Mouse (Mus musculus) bone marrow, adult 2 months (tissue): ENCODE data around the gene Rgs12.

ENCODE experiments used
- CTCF ChIP-seq: fragments of 200-500 bp; IDR thresholded peaks from 2 replicates; pipeline ENCODE4 v1.5.1; 2011; ENCODE audit warnings: low read length, control low read depth; ENCODE audit not compliant: control insufficient read depth, insufficient read depth
- POLR2A ChIP-seq: fragments of 200-500 bp; IDR thresholded peaks from 2 replicates; pipeline ENCODE4 v1.6.1; 2011; ENCODE audit warnings: low read depth, mild to moderate bottlenecking, control low read depth, low read length, borderline replicate concordance; ENCODE audit not compliant: control insufficient read depth

DNA sequence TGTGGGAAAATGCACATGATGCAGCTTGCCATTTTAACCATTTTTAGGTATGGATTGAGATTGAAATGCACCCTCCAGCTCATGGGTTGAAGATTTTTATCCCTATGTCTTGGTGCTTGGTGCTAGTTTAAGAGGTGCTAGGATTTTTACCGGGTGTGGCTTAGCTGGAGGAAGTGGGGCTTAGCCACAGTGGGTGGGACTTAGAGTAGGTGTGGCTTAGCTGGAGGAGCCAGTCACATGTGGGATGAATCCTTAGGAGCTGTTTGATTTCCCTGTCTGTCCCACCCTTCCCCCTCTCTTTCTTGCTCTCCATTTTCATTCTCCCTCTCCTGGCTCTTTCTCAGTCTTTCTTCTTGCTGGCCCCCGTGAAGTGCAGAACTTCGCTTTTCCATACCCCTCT is 32.5 kb downstream of the Rgs12 start:
- TF ChIP-seq POLR2A (no peak), CTCF (no peak)
